Mouse (Mus musculus): Measurements from ENCODE around the gene Dnajc5. TPM values are rescaled to one million over a fixed set of nuclear protein-coding genes. Genes with fewer than 3 reads are reported as not detected.

Dnajc5 gene
- polyA plus RNA-seq, 1 experiment from 2014 or later, result 120 TPM

GRCm38 (mm10) chr2:181550233-181550632, 29.9 kb downstream of the Dnajc5 start:
- WGBS, result 100% methylated on average over 2 of the region's 2 CpGs
- H3K36me3 ChIP-seq (ENCODE audit: control insufficient read depth, insufficient read depth, low read length), result peaks cover 19% of the 10 kb centered on the region

GRCm38 (mm10) chr2:181553772-181554171, 33.5 kb downstream of the Dnajc5 start:
- no peak for DNase-seq (ENCODE audit: low spot score)
- H3K9ac ChIP-seq (ENCODE audit: low read length), result no peak overlapping the region
- ATAC-seq (ENCODE audit: insufficient read depth, low FRiP score, low TSS enrichment), result no peak
- no peaks in the 10 kb centered on the region for H3K4me1 ChIP-seq (ENCODE audit: control insufficient read depth, insufficient read depth, low read length)
- no peak overlapping the region for H3K4me3 ChIP-seq (ENCODE audit: low read depth, low read length)
- no peak overlapping the region for H3K4me2 ChIP-seq (ENCODE audit: low read depth)
- no peaks in the 10 kb centered on the region for H3K27me3 ChIP-seq (ENCODE audit: control insufficient read depth, insufficient read depth, low read length)
- H3K36me3 ChIP-seq (ENCODE audit: control insufficient read depth, insufficient read depth, low read length), result peaks cover 15% of the 10 kb centered on the region
- H3K27ac ChIP-seq (ENCODE audit: low read depth, low read length), result no peak overlapping the region
- no peaks in the 10 kb centered on the region for H3K9me3 ChIP-seq (ENCODE audit: control insufficient read depth, low read length)

More at GRCm38 (mm10) chr2:181550233-181550632, 29.9 kb downstream of the Dnajc5 start:
- Histone ChIP-seq H3K4me2 (ENCODE audit: low read depth) (no peak overlapping the region), H3K9me3 (ENCODE audit: control insufficient read depth, low read length) (no peaks in the 10 kb centered on the region), H3K4me1 (ENCODE audit: control insufficient read depth, insufficient read depth, low read length) (no peaks in the 10 kb centered on the region), H3K4me3 (ENCODE audit: low read depth, low read length) (no peak overlapping the region), H3K9ac (ENCODE audit: low read length) (no peak overlapping the region), H3K27ac (ENCODE audit: low read depth, low read length) (no peak overlapping the region), H3K27me3 (ENCODE audit: control insufficient read depth, insufficient read depth, low read length) (no peaks in the 10 kb centered on the region)
- no peak for ATAC-seq (ENCODE audit: insufficient read depth, low FRiP score, low TSS enrichment)
- no peak for DNase-seq (ENCODE audit: low spot score)

GRCm38 (mm10) chr2:181567338-181567737, 47.1 kb downstream of the Dnajc5 start:
- no peaks in the 10 kb centered on the region for H3K4me1 ChIP-seq (ENCODE audit: control insufficient read depth, insufficient read depth, low read length)
- no peaks in the 10 kb centered on the region for H3K36me3 ChIP-seq (ENCODE audit: control insufficient read depth, insufficient read depth, low read length)
- WGBS, result 88% methylated on average over 3 of the region's 3 CpGs
- H3K4me3 ChIP-seq (ENCODE audit: low read depth, low read length), result no peak overlapping the region
- H3K4me2 ChIP-seq (ENCODE audit: low read depth), result no peak overlapping the region
- H3K27ac ChIP-seq (ENCODE audit: low read depth, low read length), result no peak overlapping the region
- no peaks in the 10 kb centered on the region for H3K9me3 ChIP-seq (ENCODE audit: control insufficient read depth, low read length)
- no peaks in the 10 kb centered on the region for H3K27me3 ChIP-seq (ENCODE audit: control insufficient read depth, insufficient read depth, low read length)
- ATAC-seq (ENCODE audit: insufficient read depth, low FRiP score, low TSS enrichment), result no peak
- no peak overlapping the region for H3K9ac ChIP-seq (ENCODE audit: low read length)
- no peak for DNase-seq (ENCODE audit: low spot score)

- Histone ChIP-seq H3K36me3 (ENCODE audit: control insufficient read depth, insufficient read depth, low read length) (no peaks in the 10 kb centered on the region), H3K9me3 (ENCODE audit: control insufficient read depth, low read length) (no peaks in the 10 kb centered on the region), H3K27ac (ENCODE audit: low read depth, low read length) (no peak overlapping the region), H3K4me1 (ENCODE audit: control insufficient read depth, insufficient read depth, low read length) (no peaks in the 10 kb centered on the region), H3K4me2 (ENCODE audit: low read depth) (no peak overlapping the region), H3K4me3 (ENCODE audit: low read depth, low read length) (no peak overlapping the region), H3K9ac (ENCODE audit: low read length) (no peak overlapping the region), H3K27me3 (ENCODE audit: control insufficient read depth, insufficient read depth, low read length) (no peaks in the 10 kb centered on the region)
- DNase-seq (ENCODE audit: low spot score) (no peak), ATAC-seq (ENCODE audit: insufficient read depth, low FRiP score, low TSS enrichment) (no peak)
- 78% methylated on average over 7 of the region's 7 CpGs for WGBS
Observed at GRCm38 (mm10) chr2:181568272-181569008, 48.2 kb downstream of the Dnajc5 start.

GRCm38 (mm10) chr2:181569856-181570255, 49.6 kb downstream of the Dnajc5 start:
- DNase-seq (ENCODE audit: low spot score) (no peak), ATAC-seq (ENCODE audit: insufficient read depth, low FRiP score, low TSS enrichment) (no peak)
- H3K27me3 ChIP-seq (ENCODE audit: control insufficient read depth, insufficient read depth, low read length), result no peaks in the 10 kb centered on the region
- no peak overlapping the region for H3K4me3 ChIP-seq (ENCODE audit: low read depth, low read length)
- no peaks in the 10 kb centered on the region for H3K9me3 ChIP-seq (ENCODE audit: control insufficient read depth, low read length)
- no peaks in the 10 kb centered on the region for H3K36me3 ChIP-seq (ENCODE audit: control insufficient read depth, insufficient read depth, low read length)
- WGBS, result 96% methylated on average over 10 of the region's 10 CpGs
- H3K4me2 ChIP-seq (ENCODE audit: low read depth), result no peak overlapping the region
- H3K9ac ChIP-seq (ENCODE audit: low read length), result no peak overlapping the region
- H3K27ac ChIP-seq (ENCODE audit: low read depth, low read length), result no peak overlapping the region
- no peaks in the 10 kb centered on the region for H3K4me1 ChIP-seq (ENCODE audit: control insufficient read depth, insufficient read depth, low read length)

GRCm38 (mm10) chr2:181570375-181570774, 50.1 kb downstream of the Dnajc5 start:
- Histone ChIP-seq H3K4me1 (ENCODE audit: control insufficient read depth, insufficient read depth, low read length) (no peaks in the 10 kb centered on the region), H3K27me3 (ENCODE audit: control insufficient read depth, insufficient read depth, low read length) (no peaks in the 10 kb centered on the region), H3K4me3 (ENCODE audit: low read depth, low read length) (no peak overlapping the region), H3K4me2 (ENCODE audit: low read depth) (no peak overlapping the region), H3K27ac (ENCODE audit: low read depth, low read length) (no peak overlapping the region), H3K9me3 (ENCODE audit: control insufficient read depth, low read length) (no peaks in the 10 kb centered on the region), H3K9ac (ENCODE audit: low read length) (no peak overlapping the region), H3K36me3 (ENCODE audit: control insufficient read depth, insufficient read depth, low read length) (no peaks in the 10 kb centered on the region)
- ATAC-seq (ENCODE audit: insufficient read depth, low FRiP score, low TSS enrichment) (no peak), DNase-seq (ENCODE audit: low spot score) (no peak)
- 86% methylated on average over 8 of the region's 8 CpGs for WGBS

- 67% methylated on average over 6 of the region's 6 CpGs for WGBS
- no peak overlapping the region for H3K4me2 ChIP-seq (ENCODE audit: low read depth)
- H3K27ac ChIP-seq (ENCODE audit: low read depth, low read length), result no peak overlapping the region
- H3K4me3 ChIP-seq (ENCODE audit: low read depth, low read length), result no peak overlapping the region
- no peaks in the 10 kb centered on the region for H3K4me1 ChIP-seq (ENCODE audit: control insufficient read depth, insufficient read depth, low read length)
- no peaks in the 10 kb centered on the region for H3K27me3 ChIP-seq (ENCODE audit: control insufficient read depth, insufficient read depth, low read length)
- DNase-seq (ENCODE audit: low spot score) (no peak), ATAC-seq (ENCODE audit: insufficient read depth, low FRiP score, low TSS enrichment) (no peak)
- H3K9ac ChIP-seq (ENCODE audit: low read length), result no peak overlapping the region
- H3K9me3 ChIP-seq (ENCODE audit: control insufficient read depth, low read length), result no peaks in the 10 kb centered on the region
- no peaks in the 10 kb centered on the region for H3K36me3 ChIP-seq (ENCODE audit: control insufficient read depth, insufficient read depth, low read length)
Observed at GRCm38 (mm10) chr2:181570921-181571595, 50.8 kb downstream of the Dnajc5 start.

- 89% methylated on average over 11 of the region's 11 CpGs for WGBS
- Histone ChIP-seq H3K9me3 (ENCODE audit: control insufficient read depth, low read length) (no peaks in the 10 kb centered on the region), H3K4me3 (ENCODE audit: low read depth, low read length) (no peak overlapping the region), H3K4me2 (ENCODE audit: low read depth) (no peak overlapping the region), H3K9ac (ENCODE audit: low read length) (no peak overlapping the region), H3K36me3 (ENCODE audit: control insufficient read depth, insufficient read depth, low read length) (no peaks in the 10 kb centered on the region), H3K27me3 (ENCODE audit: control insufficient read depth, insufficient read depth, low read length) (no peaks in the 10 kb centered on the region), H3K27ac (ENCODE audit: low read depth, low read length) (no peak overlapping the region), H3K4me1 (ENCODE audit: control insufficient read depth, insufficient read depth, low read length) (no peaks in the 10 kb centered on the region)
- ATAC-seq (ENCODE audit: insufficient read depth, low FRiP score, low TSS enrichment), result no peak
- no peak for DNase-seq (ENCODE audit: low spot score)
Observed at GRCm38 (mm10) chr2:181571941-181572670, 51.8 kb downstream of the Dnajc5 start.
